Mouse (Mus musculus) heart, adult 10 weeks (tissue): Measurements from ENCODE around the gene Dmrt2. TPM values are rescaled to one million over a fixed set of nuclear protein-coding genes. Genes with fewer than 3 reads are reported as not detected.

Experiments used
- polyA plus RNA-seq: library from polyadenylated mRNA; stranded (reverse); fragments of 350-450 nt; fragmentation: Illumina TruSeq; extraction: RNeasy Lipid Tissue Mini Kit (QIAGEN cat#74804); gene quantifications from one replicate; pipeline ENCODE4 v1.2.3, GENCODE M21; 2014; ENCODE audit warnings: low read depth, low replicate concordance

Dmrt2 gene
- not detected for polyA plus RNA-seq

GRCm38 (mm10) chr19:25672101-25672950, at the start of gene Dmrt2:
Gene Dmrt2 (plus strand): TSS chr19:25672411.

Other genes with a start within 250 kb of the Dmrt2 start
- not detected for gene Dmrt1, start 166.8 kb upstream of the Dmrt2 start, polyA plus RNA-seq
- not detected for gene Dmrt3, start 62.1 kb upstream of the Dmrt2 start, polyA plus RNA-seq